Mouse (Mus musculus): ENCODE results near the gene Smarcc1. TPM values are rescaled to one million over a fixed set of nuclear protein-coding genes. Genes with fewer than 3 reads are reported as not detected.

Gene Smarcc1
- polyA plus RNA-seq, 1 experiment from 2014 or later: 230 TPM

- 78% methylated on average over 9 of the region's 9 CpGs for WGBS
- Histone ChIP-seq H3K9ac (no peak overlapping the region), H3K27ac (no peak overlapping the region), H3K9me3 (no peaks in the 10 kb centered on the region), H3K4me3 (no peak overlapping the region), H3K36me3 (no peaks in the 10 kb centered on the region), H3K27me3 (no peaks in the 10 kb centered on the region), H3K4me2 (replicated peaks) (no peak overlapping the region), H3K4me1 (no peaks in the 10 kb centered on the region)
- no peak for ATAC-seq (ENCODE audit: insufficient number of reproducible peaks, insufficient read depth, low FRiP score, low TSS enrichment)
Measured at GRCm38 (mm10) chr9:110264991-110265390, 147.5 kb downstream of the Smarcc1 start.

DNA sequence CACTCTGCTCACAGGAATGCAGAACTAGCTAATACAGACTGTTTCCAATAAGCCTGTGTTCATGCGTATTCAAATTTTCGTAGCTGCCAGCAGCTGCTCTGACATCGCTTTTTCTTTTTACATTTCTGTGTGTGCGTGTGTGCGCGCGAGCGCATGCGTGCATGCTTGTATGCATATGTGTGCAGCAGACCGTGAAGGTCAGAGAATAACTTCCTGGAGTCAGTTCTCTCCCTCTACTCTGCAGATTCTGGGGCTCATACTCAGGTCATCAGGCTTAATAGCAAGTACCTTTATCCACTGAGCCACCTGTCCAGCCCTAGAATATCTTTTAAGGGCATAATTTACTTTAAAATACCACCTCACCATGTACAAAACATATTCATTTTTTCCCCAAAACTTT, 150.9 kb downstream of the Smarcc1 start:
- Histone ChIP-seq H3K9ac (no peak overlapping the region), H3K9me3 (no peaks in the 10 kb centered on the region), H3K4me1 (no peaks in the 10 kb centered on the region), H3K4me2 (replicated peaks) (no peak overlapping the region), H3K4me3 (no peak overlapping the region), H3K27me3 (no peaks in the 10 kb centered on the region), H3K36me3 (no peaks in the 10 kb centered on the region), H3K27ac (no peak overlapping the region)
- 88% methylated on average over 10 of the region's 10 CpGs for WGBS
- ATAC-seq (ENCODE audit: insufficient number of reproducible peaks, insufficient read depth, low FRiP score, low TSS enrichment): no peak

- Histone ChIP-seq H3K4me1 (no peaks in the 10 kb centered on the region), H3K27ac (no peak overlapping the region), H3K9me3 (no peaks in the 10 kb centered on the region), H3K36me3 (no peaks in the 10 kb centered on the region), H3K4me3 (no peak overlapping the region), H3K9ac (no peak overlapping the region), H3K27me3 (no peaks in the 10 kb centered on the region), H3K4me2 (replicated peaks) (no peak overlapping the region)
- no peak for ATAC-seq (ENCODE audit: insufficient number of reproducible peaks, insufficient read depth, low FRiP score, low TSS enrichment)
- WGBS: 92% methylated on average over 3 of the region's 3 CpGs
Measured at GRCm38 (mm10) chr9:110272330-110272729, 154.8 kb downstream of the Smarcc1 start.

DNA sequence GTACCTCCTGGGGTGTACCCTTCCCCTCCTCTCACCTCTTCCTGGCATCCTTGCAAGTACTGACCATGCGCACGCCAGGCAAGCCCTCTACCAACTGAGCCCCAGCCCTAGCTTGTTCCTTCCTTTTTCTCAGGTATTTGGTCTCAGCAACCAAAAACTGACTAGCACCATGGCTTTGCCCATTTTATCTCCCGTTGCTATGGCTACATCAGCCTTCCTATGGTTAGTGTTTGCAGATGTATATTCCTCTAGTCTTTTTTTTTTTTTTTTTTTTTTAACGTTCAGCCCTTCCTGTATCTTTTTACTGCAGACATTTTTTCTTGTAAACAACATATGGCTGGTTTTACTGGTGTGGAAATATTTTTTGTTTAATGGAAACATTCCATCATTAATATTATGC, 156.0 kb downstream of the Smarcc1 start:
- no peaks in the 10 kb centered on the region for H3K9me3 ChIP-seq
- no peaks in the 10 kb centered on the region for H3K4me1 ChIP-seq
- H3K4me2 ChIP-seq (replicated peaks): no peak overlapping the region
- H3K36me3 ChIP-seq: no peaks in the 10 kb centered on the region
- 74% methylated on average over 4 of the region's 4 CpGs for WGBS
- ATAC-seq (ENCODE audit: insufficient number of reproducible peaks, insufficient read depth, low FRiP score, low TSS enrichment): no peak
- no peak overlapping the region for H3K27ac ChIP-seq
- no peak overlapping the region for H3K9ac ChIP-seq
- H3K27me3 ChIP-seq: no peaks in the 10 kb centered on the region
- no peak overlapping the region for H3K4me3 ChIP-seq

DNA sequence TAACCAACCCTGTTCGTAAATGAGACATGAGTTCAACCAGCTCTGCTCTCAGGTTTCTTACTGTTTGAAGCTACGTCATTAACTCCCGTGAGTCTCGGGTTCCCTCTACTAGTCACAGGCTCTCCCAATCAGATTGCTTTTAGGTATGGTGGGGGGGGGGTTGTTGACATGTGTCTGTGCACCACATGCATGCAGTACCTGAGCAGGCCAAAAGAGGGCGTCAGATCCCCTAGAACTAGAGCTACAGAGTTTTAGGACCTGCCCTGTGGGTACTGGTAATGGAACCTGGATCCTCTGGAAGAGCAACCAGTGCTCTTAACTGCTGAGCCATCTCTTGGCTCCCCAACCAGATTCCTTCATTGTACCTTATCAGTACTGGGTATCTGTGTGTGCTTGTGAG, 158.4 kb downstream of the Smarcc1 start:
- H3K4me3 ChIP-seq: no peak overlapping the region
- H3K9me3 ChIP-seq: no peaks in the 10 kb centered on the region
- H3K27ac ChIP-seq: no peak overlapping the region
- no peaks in the 10 kb centered on the region for H3K27me3 ChIP-seq
- H3K4me2 ChIP-seq (replicated peaks): no peak overlapping the region
- no peaks in the 10 kb centered on the region for H3K4me1 ChIP-seq
- no peak for ATAC-seq (ENCODE audit: insufficient number of reproducible peaks, insufficient read depth, low FRiP score, low TSS enrichment)
- 48% methylated on average over 5 of the region's 5 CpGs for WGBS
- H3K9ac ChIP-seq: no peak overlapping the region
- H3K36me3 ChIP-seq: no peaks in the 10 kb centered on the region

DNA sequence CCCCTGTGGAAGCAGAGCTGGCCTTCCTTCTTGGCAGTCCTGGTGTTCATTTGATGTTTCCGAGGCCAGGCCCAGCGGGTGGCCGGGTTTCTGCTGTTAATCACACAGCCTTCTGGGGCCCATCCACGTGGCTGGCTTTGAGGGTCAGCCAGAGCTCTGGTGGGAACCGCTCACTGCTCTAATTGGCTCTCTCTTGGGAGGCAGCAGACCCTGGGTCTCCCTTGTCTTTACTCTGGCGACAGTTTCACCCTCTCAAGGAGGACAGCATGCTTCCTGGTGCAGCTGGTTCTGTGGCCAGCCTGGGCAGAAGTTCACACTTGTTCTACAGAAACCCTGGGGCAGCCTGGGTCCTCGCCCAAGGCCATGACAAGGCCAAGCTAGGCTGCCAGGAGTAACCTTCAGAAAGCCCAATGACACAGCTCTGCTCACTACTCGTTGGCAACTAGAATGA, 159.9 kb downstream of the Smarcc1 start:
- Histone ChIP-seq H3K36me3 (no peaks in the 10 kb centered on the region), H3K27ac (no peak overlapping the region), H3K9ac (no peak overlapping the region), H3K4me3 (no peak overlapping the region), H3K4me2 (replicated peaks) (no peak overlapping the region), H3K27me3 (no peaks in the 10 kb centered on the region), H3K4me1 (no peaks in the 10 kb centered on the region), H3K9me3 (no peaks in the 10 kb centered on the region)
- ATAC-seq (ENCODE audit: insufficient number of reproducible peaks, insufficient read depth, low FRiP score, low TSS enrichment): no peak
- WGBS: 61% methylated on average over 8 of the region's 8 CpGs

DNA sequence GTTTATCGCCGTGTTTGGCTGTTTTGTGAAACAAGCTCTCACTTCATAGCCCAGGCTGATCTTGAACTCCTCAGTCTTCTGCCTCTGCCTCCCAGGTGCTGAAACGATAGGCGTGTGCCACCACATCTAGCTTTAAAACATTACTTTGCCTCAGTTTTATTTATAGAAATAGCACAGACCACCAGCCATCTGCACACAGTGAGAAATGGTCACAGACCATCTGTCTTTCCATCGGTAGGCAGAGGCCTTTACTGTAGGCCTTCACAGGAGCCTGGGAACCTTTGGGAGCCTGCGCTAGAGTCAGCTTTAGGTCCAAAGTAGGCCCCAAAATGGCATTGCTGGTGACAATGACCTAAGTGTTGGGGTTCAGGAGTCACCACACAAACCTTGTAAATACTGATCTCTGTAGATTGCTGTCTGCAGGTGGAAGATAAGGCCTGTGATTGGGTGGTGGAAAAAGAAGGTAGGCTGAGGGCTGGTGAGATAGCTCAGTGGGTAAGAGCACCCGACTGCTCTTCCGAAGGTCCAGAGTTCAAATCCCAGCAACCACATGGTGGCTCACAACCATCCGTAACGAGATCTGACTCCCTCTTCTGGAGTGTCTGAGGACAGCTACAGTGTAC, 166.7 kb downstream of the Smarcc1 start:
- H3K4me3 ChIP-seq: no peak overlapping the region
- H3K9ac ChIP-seq: no peak overlapping the region
- H3K27ac ChIP-seq: no peak overlapping the region
- H3K4me1 ChIP-seq: no peaks in the 10 kb centered on the region
- 90% methylated on average over 10 of the region's 10 CpGs for WGBS
- H3K9me3 ChIP-seq: no peaks in the 10 kb centered on the region
- H3K27me3 ChIP-seq: no peaks in the 10 kb centered on the region
- no peaks in the 10 kb centered on the region for H3K36me3 ChIP-seq
- no peak for ATAC-seq (ENCODE audit: insufficient number of reproducible peaks, insufficient read depth, low FRiP score, low TSS enrichment)
- H3K4me2 ChIP-seq (replicated peaks): no peak overlapping the region

DNA sequence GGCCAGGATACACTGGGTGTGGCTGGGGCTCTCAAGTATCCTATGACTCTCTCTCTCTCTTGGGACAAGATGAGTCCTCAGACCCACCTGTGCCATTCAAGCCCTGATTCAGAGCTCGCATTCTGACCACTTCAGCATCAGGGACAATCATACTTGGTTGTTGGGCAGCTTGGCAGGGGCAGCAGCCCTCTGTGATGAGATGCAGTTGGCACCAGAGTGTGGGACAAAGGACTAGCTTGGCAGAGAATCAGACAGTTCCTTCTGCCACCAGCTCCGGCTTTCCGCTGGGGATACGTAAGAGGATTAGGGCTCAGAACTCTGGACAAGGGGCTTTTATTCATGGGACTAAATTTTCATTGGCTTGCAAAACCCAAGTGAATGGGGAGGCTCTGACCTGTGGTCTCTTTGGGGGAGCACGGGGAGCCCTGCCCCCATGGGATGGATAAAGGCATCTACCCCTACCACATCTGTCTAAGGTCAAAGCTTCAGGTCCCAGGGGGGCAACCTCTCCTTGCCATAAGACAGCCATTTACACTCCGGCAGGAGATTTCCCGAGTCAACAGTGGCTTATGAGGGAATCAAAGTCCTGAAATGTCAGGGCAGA, 169.9 kb downstream of the Smarcc1 start:
- Histone ChIP-seq H3K27me3 (no peaks in the 10 kb centered on the region), H3K9ac (no peak overlapping the region), H3K4me3 (no peak overlapping the region), H3K27ac (no peak overlapping the region), H3K36me3 (no peaks in the 10 kb centered on the region), H3K4me1 (no peaks in the 10 kb centered on the region), H3K9me3 (no peaks in the 10 kb centered on the region), H3K4me2 (replicated peaks) (no peak overlapping the region)
- no peak for ATAC-seq (ENCODE audit: insufficient number of reproducible peaks, insufficient read depth, low FRiP score, low TSS enrichment)
- WGBS: 65% methylated on average over 7 of the region's 7 CpGs

Small RNAs within 50 kb of the gene (microRNA-seq; reads per million reads assigned to microRNA genes)
- gene Mir6236: 120 reads per million, percentile 53 among the genes with 10 or more reads in this experiment

Other genes with a start within 250 kb of the Smarcc1 start
- gene Cdc25a, start 242.1 kb upstream of the Smarcc1 start, polyA plus RNA-seq (2016; fragmentation: Nextera tagmentation; extraction: Ambion mirVana): 51.7 and 52.3 TPM in 2 replicates
- 60.9 and 66.5 TPM in 2 replicates for gene Map4, start 186.2 kb upstream of the Smarcc1 start, polyA plus RNA-seq (2016; fragmentation: Nextera tagmentation; extraction: Ambion mirVana)
- 192 and 198 TPM in 2 replicates for gene Dhx30, start 122 bp downstream of the Smarcc1 start, polyA plus RNA-seq (2016; fragmentation: Nextera tagmentation; extraction: Ambion mirVana)
- 5.3 and 5.4 TPM in 2 replicates for gene Cspg5, start 126.1 kb downstream of the Smarcc1 start, polyA plus RNA-seq (2016; fragmentation: Nextera tagmentation; extraction: Ambion mirVana)
- gene Elp6, start 187.5 kb downstream of the Smarcc1 start, polyA plus RNA-seq (2016; fragmentation: Nextera tagmentation; extraction: Ambion mirVana): 34.3 and 38.7 TPM in 2 replicates
- gene Scap, start 215.6 kb downstream of the Smarcc1 start, polyA plus RNA-seq (2016; fragmentation: Nextera tagmentation; extraction: Ambion mirVana): 46.6 and 49.3 TPM in 2 replicates

Measured in embryonic facial prominence, embryonic 12.5 days (tissue).